Mouse (Mus musculus): ENCODE results near the gene Hist2h4.
"Not testable (repeated sequence)": the region's sequence is repeated elsewhere in the genome, so short reads cannot be mapped to it uniquely, and the experiment has no call there.

Hist2h4 gene

GRCm38 (mm10) chr3:96268776-96269378 is 5.8 kb upstream of the Hist2h4 start:
- DNase-seq (ENCODE audit: low spot score), result not testable (repeated sequence)

GRCm38 (mm10) chr3:96268051-96268775 is 5.1 kb upstream of the Hist2h4 start, which contains the start of gene Hist2h3b:
Gene Hist2h3b, plus strand, starts transcription at chr3:96268654.
- DNase-seq (ENCODE audit: low spot score), result peak; percentile 90

DNA sequence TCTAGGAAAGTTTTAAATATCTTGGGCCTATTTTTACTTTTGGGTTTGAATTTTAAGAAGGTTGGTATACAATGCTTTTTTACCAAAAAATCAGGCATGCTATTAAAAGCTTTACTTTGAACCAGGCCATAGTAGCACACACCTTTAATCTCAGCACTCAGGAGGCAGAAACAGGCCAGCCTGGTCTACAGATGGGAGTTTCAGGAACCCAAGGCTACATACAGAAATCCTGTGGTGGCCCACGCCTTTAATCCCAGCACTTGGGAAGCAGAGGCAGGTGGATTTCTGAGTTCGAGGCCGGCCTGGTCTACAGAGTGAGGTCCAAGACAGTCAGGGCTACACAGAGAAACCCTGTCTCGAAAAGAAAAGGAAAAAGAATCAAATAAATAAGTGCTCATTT is 4.4 kb upstream of the Hist2h4 start:
- no peak for DNase-seq (ENCODE audit: low spot score)

DNA sequence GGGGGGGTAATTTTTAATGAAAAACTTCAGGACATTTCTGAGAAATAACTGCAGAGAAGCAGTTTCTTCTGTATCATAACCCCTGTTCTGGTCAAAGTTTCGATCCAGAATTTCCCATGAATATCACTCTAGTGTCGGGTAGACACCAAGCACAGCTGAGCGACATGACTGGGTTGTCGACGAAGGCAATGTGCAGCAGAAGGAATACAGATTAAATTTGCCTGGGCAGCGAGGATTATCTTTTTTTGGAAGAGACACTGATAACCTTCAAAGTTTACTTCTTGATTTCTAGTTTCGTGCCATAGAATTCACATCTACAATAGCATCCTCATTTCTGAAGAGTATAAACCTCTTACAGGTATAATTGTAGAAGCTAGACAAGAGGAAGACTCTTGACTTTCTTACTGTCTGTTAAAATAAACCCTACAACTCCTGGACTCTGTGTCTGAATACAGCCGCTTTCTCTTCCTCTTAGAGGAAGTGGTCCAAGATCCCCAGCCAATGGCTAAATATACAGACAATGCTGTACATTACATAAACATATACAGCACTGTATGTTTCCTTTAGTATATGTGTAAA is 3.1 kb upstream of the Hist2h4 start:
- DNase-seq (ENCODE audit: low spot score), result no peak

DNA sequence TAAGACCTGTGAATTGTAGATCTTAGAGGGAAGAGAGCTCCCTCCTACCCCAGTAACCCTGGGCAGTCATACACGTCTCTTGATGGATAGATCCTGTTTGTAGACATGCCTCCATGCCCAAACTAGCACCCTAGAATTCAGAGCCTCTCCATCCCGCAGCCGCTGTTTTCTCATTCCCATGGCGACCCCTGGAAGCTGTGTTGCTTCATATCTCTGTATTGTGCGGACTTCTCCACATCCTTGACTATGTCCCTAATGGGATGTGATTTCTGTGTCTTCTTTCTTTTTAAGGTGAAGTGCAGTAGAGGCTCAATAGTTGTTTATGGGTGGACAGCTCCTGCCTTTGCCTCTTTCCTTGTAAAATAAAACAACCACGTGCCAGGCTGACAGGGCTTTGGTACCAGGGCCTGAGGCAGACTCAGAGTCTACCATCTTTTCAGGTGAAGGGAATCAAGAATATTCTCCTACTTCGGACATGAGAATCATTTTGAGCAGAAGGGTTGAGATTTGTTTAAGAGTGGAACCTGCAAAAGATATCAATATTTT is 1.4 kb upstream of the Hist2h4 start:
- DNase-seq (ENCODE audit: low spot score), result no peak

GRCm38 (mm10) chr3:96263558-96264403 is 670 bp upstream of the Hist2h4 start:
- DNase-seq (ENCODE audit: low spot score), result peak; percentile 75

- peak; percentile 86 for DNase-seq (ENCODE audit: low spot score)
Measured at GRCm38 (mm10) chr3:96262216-96262875, 765 bp downstream of the Hist2h4 start.

- no peak for DNase-seq (ENCODE audit: low spot score)
Measured at GRCm38 (mm10) chr3:96261623-96262022, 1.5 kb downstream of the Hist2h4 start.

- DNase-seq (ENCODE audit: low spot score), result no peak
Measured at GRCm38 (mm10) chr3:96260220-96260619, 2.9 kb downstream of the Hist2h4 start.

DNA sequence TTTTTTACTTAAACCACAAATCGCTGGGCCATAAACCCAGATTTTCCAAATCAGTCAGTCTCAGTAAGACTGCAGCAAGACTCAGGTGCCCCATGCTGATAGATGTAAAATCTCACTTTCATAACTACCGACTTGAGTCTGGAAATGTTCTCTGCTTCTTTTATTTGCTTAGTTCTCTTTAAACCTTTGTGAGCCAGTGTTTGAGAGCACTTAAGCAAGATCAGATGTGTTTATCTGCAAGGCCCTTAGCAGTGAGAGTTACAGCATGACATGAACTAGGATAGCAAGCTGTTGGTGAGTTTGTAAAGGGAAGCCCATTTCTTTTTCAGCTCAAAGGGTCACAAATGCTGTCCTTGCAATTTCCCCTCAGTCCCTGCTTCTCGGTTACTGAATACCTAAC is 5.9 kb downstream of the Hist2h4 start:
- no peak for DNase-seq (ENCODE audit: low spot score)

GRCm38 (mm10) chr3:96255926-96256593 is 7.1 kb downstream of the Hist2h4 start:
- DNase-seq (ENCODE audit: low spot score), result no peak

- DNase-seq (ENCODE audit: low spot score), result no peak
Measured at GRCm38 (mm10) chr3:96254683-96255355, 8.3 kb downstream of the Hist2h4 start.

DNA sequence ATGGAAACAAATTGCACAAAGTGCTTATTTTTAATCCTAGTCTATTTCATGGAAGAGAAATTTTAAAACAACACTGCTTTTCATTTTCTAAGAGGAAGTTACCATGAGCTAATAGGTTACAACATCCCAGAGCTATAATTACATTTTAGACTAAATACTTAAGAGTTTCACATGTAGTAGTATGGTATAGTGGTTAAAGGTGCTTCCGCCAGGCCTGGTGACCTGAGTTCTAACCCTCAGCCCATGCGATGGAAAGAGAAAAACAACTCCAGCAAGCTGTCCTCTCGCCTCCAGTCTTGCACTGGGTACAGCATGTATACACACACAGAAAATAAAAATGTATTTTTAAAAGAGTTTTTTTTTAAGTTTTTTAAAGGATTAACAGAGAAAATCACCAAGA is 11.3 kb downstream of the Hist2h4 start:
- no peak for DNase-seq (ENCODE audit: low spot score)

- DNase-seq (ENCODE audit: low spot score), result no peak
Measured at GRCm38 (mm10) chr3:96250890-96251289, 12.2 kb downstream of the Hist2h4 start.

DNA sequence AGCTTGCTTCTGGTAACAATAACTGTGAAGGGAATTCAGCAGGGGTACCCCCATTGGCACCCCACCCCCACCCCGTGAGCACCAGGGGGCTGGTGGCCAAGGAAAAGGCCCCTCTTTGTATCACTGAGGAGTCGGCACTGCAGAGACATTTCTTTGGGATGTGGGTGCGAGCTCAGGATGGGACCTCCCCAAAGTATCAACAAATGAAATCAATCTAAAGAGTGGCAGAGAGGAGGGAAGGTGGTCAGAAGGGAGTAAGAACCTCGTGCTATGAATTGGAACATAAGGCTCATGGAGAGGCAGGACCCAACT is 14.1 kb downstream of the Hist2h4 start:
- DNase-seq (ENCODE audit: low spot score), result no peak

DNA sequence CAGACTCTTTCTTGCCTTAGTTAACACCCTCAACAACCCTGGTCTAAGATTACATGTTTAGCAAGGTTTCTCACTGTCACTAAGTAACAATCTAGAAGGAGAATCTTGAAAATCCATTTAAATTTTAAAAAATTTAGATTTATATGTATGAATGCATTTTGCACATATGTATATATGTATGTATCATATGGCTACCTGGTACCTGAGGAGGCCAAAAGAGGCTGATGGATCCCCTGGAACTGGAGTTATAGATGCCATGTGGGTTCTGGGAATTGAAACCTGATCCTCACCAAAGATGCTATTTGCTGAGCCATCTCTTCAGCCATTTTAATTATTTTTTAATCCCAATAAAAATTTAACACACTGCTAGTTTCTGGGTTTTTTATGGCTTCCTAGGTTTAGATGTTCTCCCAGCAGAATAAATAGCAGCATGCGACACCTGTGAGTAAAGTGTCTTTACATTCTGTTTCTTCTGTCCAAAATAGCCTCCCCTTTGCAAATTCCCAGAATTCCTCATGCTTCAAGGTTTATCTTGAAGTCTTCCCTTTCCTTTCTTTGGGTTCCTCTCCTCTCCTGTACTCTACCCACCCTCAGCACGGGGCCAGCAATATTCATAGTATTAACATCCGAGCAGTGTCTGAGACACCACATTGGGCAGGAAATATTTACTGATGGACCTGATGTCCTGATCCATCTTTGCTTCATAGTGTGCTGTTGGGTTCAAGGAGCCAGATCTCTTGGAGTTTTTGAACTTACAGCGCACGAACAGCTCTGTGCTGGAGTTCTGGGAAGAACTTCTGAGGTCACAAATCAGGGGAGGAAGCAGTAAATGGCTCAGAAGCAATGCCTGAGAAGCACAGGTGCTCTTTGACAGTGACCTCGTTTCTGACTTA is 14.7 kb downstream of the Hist2h4 start:
- DNase-seq (ENCODE audit: low spot score), result peak; percentile 25

- peak; percentile 31 for DNase-seq (ENCODE audit: low spot score)
Measured at GRCm38 (mm10) chr3:96247356-96248140, 15.6 kb downstream of the Hist2h4 start.

GRCm38 (mm10) chr3:96246427-96246856 is 16.7 kb downstream of the Hist2h4 start, which contains the start of gene Hist2h3c1:
Gene Hist2h3c1, plus strand, starts transcription at chr3:96246685.
- DNase-seq (ENCODE audit: low spot score), result not testable (repeated sequence)

GRCm38 (mm10) chr3:96246018-96246417 is 17.1 kb downstream of the Hist2h4 start:
- not testable (repeated sequence) for DNase-seq (ENCODE audit: low spot score)

All from yolk sac, embryonic 10.5 days (tissue).